Mouse (Mus musculus) adrenal gland, adult (tissue): ENCODE measurements at regions not wholly inside any gene's neighbourhood (a gene's known extent, or its start where the extent isn't known, plus 50 kb on each side); places are given as distances from the start of the nearest gene placed in this dataset.
A peak's percentile ranks its signal among the peaks of the same experiment; 100 is the strongest.

Experiments
- DNase-seq, 2 experiments: peaks; one replicate each; pipeline ENCODE4 v3.0.0; 2022 to 2023; ENCODE audit warnings: low spot score in 1 of 2; ENCODE audit not compliant: inconsistent age in 2 of 2

DNA sequence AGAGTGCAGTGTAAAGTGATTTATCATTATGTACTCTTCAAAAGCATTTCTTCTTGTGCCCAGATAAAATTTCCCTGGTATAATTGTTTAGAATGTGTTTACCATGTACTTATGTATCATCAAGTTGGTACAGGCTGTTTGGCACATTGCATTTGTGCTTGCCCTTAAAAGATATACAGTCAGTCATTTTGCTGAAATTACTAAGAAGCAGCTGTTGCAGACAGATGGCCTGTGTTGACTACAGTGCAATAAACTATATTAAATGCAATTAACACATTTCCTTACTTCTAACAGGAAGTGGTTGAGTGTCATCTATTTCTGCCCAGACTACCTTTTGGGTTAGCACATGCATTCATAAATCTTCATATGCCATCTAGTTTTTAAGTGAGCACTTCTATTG, 954.9 kb upstream of the 4931408C20Rik start:
- DNase-seq, result no peak

DNA sequence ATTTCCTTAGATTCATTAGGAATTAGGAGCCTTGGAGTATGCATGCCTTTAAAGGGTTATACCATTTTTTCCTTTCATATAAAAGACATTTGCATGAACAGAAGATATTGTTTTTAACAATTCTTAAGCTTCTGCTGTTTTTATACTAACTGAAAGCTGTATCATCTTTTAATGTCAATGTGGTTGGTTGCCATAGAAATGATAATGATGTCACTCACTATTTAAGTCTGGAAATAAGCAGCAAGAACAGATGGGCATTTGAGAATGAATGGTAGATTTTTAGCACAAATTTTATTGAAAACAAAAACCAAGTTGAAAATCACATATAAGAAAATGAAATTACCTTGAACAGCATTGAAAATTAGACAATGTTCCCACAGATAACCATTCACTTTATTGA, 941.8 kb upstream of the 4931408C20Rik start:
- no peak for DNase-seq

DNA sequence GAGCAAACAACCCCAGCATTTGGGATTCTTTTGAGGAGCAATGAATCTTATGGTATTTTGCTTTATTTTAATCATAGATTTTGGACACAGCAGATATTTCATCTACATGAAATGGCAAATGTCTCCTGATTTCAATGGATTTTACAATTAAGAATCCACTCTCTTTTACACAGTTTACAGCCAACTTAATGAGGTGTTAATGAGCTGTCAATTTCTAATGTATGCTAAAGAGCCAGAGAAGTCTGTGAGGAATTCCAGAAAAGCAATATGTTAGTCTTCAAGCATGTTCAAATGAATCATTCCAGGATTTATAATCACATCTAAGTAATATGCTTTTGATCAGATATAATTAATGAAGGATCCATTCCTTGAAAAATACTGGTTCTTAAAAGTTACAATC, 929.0 kb upstream of the 4931408C20Rik start:
- no peak for DNase-seq

DNA sequence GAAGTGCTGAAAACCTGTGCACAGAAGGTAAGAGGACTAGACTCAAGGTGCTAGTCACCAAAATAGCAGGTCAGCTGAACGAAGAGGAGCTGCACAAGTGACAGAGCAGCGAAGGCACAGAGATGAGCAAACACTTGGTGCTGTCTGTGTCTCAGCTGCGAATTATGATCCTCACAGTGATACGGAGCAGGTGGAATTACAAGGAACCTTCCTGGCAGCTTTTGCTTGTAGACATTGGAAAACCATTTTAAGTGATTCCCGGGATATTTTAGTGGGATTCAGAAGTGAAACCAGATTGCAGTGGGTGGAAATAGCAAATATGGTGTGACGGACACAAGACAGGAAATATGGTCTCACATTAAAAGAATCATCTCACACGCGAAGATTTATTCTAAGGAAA, 921.3 kb upstream of the 4931408C20Rik start:
- DNase-seq, result no peak

DNA sequence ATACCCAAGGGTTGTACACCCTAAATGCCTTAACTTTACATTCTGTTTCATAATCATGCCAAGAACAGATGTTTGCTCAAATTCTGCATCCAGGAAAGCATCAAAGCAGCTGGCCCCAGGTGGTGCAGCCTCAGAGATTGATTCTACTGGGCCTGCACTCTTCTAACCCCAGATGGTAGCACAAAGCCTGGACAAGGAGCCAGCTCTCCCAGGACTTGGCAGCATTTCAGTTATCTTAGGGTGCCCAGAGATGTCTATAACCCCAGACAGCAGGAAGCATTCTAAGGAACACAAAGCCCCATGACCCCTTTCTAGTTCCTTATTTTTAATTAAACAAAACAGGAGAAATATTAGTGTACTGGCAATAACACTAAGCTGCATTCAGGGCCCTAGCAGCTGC, 891.5 kb upstream of the 4931408C20Rik start:
- DNase-seq, result no peak

DNA sequence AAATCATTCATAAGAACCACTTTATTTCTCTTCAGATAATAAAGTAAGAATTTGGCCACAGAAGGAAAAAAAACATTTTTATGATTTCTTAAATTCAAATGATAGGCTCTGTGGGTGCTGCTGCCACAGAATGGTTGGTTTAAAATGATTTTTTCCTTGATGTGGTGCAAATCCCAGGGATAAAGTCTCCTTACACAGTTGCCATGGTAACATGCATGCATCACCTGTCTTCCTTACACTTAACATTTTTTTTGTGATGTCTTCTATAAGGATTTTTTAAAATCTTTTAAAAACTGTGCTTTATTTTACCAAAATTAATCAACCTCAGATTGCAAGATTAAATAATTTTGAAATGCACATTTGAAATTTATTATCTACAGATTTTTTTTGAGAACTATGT, 872.2 kb upstream of the 4931408C20Rik start:
- DNase-seq, result no peak

DNA sequence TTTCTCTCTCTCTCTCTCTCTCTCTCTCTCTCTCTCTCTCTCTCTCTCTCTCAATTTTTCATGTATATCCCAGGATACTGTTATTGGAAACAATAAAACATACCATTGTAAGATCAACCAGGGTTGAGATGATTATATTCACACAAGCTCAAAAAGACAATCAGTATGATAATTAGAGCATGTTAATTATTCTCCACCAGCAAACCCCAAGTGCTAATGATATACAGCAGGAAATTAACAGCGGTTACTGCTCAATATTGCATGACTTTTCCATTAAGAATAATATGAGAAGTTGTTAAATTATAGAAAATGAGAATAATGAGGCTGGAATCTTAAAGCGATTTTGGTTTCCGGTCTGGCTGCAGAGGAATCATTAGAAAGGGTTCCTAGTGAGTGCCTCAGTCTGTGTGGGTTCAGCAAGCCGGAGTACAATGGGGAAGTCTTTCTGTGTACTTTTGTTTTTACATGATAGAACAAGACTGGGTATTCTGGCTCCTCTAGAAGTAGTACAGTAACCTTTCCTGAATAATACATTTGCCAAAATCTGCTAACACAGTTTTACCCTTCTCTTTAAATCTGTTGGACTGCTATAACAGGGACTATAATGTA, 823.6 kb upstream of the 4931408C20Rik start:
- DNase-seq, result no peak

DNA sequence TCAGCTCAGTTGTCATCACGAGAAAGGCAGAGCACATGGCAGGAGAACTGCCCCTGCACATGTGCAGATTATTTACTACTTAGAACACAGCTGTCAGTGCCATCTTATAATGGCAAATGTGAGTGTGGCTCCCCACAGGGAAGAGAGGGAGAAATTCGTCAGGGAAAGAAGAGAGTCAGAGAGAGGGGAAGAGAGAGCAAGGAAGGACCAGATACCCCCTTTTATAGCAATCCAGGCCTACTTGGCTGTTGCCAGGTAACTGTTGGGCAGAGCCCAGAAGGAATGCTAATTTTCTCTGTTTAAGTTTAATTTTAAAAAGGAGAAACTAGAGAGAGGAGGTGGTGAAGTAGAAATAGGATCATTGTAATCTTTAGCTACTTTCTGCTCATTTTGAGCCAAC, 816.5 kb upstream of the 4931408C20Rik start:
- no peak for DNase-seq

DNA sequence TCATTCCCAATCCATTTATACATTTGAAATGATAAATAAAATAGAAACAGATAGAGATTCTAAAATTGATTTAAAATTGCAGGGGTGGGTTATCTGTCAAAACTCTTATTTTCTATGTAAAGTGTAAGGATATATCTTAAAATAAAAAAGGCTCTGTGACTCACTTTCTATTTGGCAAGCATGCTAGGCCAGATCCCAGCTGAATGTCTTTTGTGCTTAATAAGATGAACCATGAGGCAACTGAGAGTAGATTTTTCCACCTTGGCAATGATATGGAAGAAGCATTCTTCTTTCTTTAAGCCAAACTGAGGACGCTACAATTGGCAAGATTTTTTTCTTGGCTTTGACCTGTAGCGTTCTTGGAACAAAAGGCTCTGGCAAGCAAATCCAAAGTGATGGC, 791.7 kb upstream of the 4931408C20Rik start:
- DNase-seq, result peak in 1 of 2 experiments; percentile 11

DNA sequence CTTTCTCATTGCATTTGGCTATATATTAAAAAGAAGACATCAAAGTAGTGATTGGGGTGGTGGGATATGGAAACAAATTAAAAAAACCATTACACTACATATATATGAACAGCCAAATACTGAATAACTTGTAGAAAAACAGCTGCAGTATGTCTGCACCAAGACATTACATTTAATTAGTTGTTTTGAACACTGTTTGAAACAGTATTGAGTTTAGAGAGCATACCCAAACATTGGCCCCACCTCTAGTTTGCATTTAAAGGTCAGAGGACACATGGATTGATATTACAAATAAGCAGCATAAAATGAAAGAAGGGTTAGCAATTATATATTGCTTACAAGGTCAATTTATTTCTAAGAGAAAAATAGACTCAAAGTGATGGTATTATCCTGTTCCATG, 758.8 kb upstream of the 4931408C20Rik start:
- DNase-seq, result no peak
